Mouse (Mus musculus) ES-E14 (cell line): ENCODE measurements around the gene Cyp27b1.

Source experiments
- CHD2 ChIP-seq: IDR thresholded peaks from 2 replicates; pipeline ENCODE4 v1.6.1; 2014; ENCODE audit warnings: mild to moderate bottlenecking, low read depth, low read length, inconsistent platforms
- HCFC1 ChIP-seq: IDR thresholded peaks from 2 replicates; pipeline ENCODE4 v1.6.1; 2012; ENCODE audit warnings: low read length, inconsistent platforms, borderline replicate concordance; ENCODE audit not compliant: insufficient read depth
- MAFK ChIP-seq: IDR thresholded peaks from 2 replicates; pipeline ENCODE4 v1.6.1; 2014; ENCODE audit warnings: mild to moderate bottlenecking, low read depth, low read length, inconsistent platforms; ENCODE audit not compliant: insufficient read depth
- ZC3H11A ChIP-seq: IDR thresholded peaks from 2 replicates; pipeline ENCODE4 v1.6.1; 2012; ENCODE audit warnings: low read depth, mild to moderate bottlenecking, inconsistent platforms, low read length, borderline replicate concordance
- ZNF384 ChIP-seq: IDR thresholded peaks from 2 replicates; pipeline ENCODE4 v1.6.1; 2012; ENCODE audit warnings: low read depth, low read length, inconsistent platforms

DNA sequence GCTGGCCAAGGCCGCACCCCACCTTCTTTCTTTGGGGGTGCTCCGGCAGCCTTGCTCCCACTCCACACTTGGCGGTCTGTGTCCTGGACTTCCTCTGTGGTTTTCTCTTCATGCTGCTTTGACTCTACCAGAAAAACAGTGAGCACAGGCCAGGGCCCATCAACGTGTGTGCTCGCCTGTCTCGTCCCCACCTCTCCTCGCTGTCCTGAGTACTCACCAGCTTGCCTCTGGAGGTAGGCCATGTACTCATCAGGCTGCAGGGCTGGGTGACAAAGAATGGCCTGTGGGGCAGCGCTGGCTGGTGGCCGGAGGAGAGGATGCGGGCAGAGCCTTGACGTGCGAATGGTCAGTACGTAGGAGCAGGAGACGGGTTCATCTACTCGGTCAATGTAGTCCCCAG lies 51.8 kb downstream of the Cyp27b1 start:
- TF ChIP-seq MAFK (no peak), ZNF384 (no peak), HCFC1 (no peak), CHD2 (no peak), ZC3H11A (no peak)
